Mouse (Mus musculus): ENCODE measurements around the gene Antxr1. TPM values are rescaled to one million over a fixed set of nuclear protein-coding genes. Genes with fewer than 3 reads are reported as not detected.
"Not testable (repeated sequence)": the region's sequence is repeated elsewhere in the genome, so short reads cannot be mapped to it uniquely, and the experiment has no call there.

The Antxr1 gene
- total RNA-seq, 2 experiments from 2014 or later: 10.1 to 11.8 TPM

DNA sequence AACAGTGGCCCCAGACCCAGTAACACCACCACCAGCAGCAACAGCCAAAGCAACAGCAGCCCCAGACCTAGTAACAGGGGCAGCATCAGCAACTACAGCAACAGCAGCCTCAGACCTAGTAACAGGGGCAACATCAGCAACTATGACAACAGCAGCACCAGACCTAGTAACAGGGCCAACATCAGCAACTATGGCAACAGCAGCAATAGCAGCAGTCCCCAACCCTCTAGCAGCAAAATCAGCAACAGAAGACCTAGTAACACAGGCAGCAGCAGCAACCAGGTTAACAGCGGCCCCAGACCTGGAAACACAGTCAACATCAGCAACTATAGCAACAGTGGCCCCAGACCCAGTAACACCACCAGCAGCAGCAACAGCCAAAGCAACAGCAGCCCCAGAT lies 224.1 kb downstream of the Antxr1 start:
- no peak for DNase-seq (ENCODE audit: extremely low spot score in 1 of 2, low spot score in 1 of 2)

DNA sequence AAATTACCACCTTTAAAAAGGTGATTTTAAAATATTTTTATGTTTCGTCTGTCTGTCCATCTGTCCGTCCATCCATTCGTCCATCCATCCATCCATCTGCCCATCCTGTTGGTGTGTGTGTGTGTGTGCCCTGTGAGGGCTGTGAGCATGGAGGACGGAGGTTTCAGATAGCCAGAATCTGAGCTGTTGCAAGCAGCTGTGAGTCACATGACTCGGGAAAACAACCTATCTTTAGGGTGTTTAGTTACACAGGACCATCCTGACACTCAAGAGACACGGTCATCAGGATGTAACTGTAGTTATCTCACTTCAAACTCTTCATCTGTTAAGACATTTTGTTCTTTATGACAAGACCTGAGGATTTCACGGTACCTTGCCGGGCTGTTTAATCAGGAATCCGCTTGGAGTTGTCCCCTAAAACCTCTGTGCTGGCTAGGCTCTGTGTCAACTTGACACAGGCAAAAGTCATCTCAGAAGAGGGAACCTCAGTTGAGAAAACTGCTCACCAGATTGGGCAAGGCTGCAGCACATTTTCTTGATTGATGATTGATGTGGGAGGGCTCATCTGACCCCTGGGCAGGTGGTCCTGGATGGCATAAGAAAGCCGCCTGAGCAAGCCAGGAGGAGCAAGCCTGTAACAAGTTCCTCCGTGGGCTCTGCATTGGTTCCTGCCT lies 231.4 kb downstream of the Antxr1 start, which contains the start of gene D6Ertd527e:
D6Ertd527e (plus strand) TSS at position 624 of the 674 bp plus-strand sequence.
- DNase-seq (ENCODE audit: extremely low spot score in 1 of 2, low spot score in 1 of 2): no peak

DNA sequence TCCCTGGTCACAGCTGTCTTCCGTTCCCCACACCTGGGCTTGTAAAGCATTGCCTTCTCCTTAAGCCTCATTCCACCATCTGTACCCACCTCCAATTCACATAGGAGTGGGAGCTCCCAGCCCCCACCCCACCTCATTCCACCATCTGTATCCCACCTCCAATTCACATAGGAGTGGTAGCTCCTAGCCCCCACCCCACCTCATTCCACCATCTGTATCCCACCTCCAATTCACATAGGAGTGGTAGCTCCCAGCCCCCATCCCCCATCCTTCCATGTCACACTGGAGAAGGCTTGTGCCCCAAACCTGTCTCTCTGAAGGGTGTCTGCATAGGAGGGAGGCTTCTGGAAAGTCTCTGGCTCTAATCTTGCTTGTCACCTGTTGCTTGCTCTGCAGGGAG lies 232.3 kb downstream of the Antxr1 start:
- no peak for DNase-seq (ENCODE audit: extremely low spot score in 1 of 2, low spot score in 1 of 2)

DNA sequence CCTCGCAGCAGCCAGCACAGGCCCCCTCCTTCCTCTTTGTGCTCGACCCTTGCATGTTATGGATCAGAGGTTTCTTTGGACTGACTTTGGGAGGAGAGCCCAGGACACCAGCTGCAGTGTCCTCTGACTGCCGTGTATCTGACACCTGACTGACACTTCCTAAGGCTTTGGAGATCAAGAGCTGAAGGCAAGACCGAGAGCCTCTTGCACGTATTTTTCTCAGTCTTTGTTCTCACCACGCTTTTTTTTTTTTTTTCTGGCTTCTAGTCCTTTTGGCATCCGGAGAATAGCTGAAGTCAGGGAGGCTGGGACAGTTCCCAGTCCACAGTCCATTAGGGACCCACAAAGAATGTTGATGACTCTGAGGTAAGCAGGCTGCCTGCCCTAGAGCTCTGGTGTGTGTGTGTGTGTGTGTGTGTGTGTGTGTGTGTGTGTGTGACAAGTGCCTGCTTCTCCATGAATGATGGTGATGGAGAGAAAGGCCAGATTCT lies 233.2 kb downstream of the Antxr1 start:
- no peak for DNase-seq (ENCODE audit: extremely low spot score in 1 of 2, low spot score in 1 of 2)

DNA sequence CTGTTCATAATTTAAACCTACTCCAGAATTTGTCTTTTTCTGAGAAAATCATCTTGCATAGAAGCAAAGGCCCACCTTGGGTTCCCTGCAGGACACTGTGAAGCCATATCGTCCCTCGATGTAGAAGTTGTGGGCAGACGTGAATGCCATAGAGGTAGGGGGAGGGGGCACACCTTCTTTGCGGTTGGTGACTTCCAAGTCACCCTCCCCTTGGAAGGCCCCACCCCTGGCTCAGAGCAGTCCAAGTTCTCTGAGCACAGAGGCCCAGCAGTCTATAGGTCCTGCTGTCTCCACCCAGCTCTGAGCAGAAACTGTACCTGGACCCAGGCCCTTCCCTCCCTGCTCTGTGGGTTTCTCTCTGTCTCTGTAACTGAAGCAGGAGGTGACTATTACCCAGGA lies 233.7 kb downstream of the Antxr1 start:
- no peak for DNase-seq (ENCODE audit: extremely low spot score in 1 of 2, low spot score in 1 of 2)

DNA sequence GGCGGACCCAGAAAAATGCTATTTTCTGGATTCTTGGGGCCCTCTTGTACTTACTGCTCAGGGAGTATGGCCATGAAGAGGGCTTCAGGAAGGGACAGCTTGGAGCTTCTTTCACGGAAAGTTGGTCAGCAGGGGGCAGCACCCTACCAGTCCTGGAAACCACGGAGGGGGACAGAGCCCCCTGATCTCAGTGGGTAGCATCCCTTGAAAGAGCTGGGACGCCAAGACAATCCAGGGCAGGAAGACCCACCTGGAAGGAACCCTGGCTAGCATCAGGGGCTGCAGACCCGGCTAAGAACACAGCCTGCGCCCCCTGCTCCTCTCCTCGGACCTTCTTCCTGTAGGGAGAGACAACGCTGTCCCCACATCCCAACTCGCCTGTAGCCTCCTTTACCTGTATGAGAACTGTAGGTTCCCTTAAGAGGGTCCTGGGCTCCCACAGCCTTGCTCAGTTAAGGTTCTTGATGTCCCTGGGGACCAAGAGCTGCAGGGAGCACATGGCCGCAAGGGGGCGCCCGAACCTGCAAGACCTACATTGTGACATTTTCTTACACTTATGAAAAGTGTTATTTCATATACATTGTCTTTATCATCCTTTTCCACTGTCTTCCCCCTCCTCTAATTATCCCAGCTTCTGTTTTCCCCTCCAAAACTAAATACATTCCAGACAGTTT lies 234.2 kb downstream of the Antxr1 start:
- peak; percentile 89 to 99 for DNase-seq (ENCODE audit: extremely low spot score in 1 of 2, low spot score in 1 of 2)

DNA sequence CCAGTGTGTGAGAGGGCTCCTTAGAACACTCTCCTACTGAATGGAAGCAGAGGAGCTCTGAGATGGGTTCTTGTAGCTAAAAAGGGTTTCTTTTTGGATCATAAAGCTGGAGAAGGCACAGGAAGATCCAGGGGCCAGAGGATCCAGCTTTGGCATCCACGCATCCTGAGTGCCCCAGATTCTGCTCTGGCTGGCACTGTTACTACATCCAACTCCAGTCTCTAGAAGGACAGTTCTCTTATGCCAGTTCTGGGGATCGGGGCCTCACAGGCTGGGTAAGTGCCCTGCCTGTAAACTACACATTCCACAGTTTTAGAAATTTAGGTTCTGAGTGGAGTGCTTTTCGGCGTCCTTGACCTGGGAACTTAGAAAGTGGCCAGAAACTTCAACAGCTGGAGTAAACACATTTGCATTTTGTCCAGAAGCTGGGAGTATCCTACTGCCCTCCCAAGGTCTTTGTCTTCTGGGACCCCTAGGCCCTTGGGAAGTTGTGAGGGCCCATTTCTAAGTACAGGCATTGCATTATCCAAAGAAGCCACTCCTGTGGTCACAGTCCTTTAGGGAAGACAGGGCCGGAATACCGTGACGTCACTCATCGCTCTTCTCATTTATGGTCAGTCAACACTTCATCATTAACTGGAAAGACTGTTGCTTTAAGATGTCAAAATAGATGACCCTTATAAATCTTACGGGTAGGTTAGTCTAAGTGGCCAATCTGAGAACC lies 235.2 kb downstream of the Antxr1 start:
- DNase-seq (ENCODE audit: extremely low spot score in 1 of 2, low spot score in 1 of 2): no peak

DNA sequence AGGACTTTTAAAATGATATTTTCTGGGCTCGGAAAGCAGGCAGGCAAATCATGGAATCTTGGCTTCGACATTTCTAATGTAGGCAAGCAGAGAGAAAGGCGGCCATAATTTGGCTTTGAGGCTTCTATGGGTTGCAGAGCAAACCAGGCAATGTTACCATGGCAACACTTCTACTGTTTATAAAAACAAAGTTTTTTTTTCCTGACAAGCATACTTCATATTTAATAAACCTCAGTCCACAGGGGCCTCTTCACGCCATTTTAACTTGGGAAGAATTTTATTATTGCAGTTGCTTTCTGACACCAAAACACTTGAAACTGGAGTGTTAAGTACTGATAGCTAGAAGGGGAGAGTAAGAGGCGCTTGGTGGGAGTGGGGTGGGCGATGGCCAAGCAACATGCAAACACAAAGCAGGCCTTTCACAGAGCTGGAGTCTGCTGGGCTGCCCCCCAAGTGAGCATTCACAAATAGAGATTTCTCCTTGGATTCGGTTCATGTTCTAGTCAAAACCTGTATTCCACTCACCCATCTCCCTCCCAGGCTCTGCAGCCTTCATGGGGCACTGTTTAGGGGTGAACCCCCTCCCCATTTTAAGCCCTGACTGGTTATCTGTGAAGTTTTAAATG lies 235.8 kb downstream of the Antxr1 start:
- no peak for DNase-seq (ENCODE audit: extremely low spot score in 1 of 2, low spot score in 1 of 2)

DNA sequence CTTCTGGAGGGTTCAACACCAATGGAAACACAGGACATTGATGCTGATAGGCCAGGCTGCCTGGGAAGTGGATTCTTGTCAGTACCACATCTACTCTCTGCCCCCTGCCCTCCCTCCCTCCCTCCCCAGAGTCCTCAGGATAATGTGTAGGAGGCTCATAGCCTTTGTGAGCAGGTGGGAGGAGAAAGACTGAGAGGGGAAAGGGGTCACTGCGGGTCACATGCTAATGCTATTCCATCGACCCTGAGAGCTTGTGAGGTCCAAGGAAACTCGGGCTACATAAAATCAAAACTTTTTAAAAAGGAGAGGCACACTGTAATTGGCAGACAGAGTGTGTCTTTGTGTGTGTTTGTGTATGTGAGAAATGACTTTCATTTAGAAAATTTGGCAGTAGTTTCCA lies 236.4 kb downstream of the Antxr1 start:
- no peak for DNase-seq (ENCODE audit: extremely low spot score in 1 of 2, low spot score in 1 of 2)

DNA sequence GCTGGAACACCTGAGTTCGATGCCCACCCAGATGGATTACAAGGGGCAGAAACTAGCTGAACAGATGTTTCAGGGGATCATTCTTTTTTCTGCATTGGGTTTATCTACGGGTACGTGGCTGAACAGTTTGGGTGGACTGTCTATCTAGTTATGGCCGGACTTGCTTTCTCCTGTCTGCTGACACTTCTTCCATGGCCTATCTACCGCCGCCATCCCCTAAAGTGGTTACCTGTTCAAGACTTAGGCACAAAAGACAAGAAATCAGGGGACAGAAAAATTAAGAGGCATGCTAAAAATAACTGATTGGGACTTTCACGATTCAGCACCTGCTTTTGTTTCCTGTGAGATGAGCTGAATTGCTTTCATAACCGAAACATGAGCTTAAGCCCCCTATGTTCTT lies 242.0 kb downstream of the Antxr1 start:
- DNase-seq (ENCODE audit: extremely low spot score in 1 of 2, low spot score in 1 of 2): not testable (repeated sequence)

DNA sequence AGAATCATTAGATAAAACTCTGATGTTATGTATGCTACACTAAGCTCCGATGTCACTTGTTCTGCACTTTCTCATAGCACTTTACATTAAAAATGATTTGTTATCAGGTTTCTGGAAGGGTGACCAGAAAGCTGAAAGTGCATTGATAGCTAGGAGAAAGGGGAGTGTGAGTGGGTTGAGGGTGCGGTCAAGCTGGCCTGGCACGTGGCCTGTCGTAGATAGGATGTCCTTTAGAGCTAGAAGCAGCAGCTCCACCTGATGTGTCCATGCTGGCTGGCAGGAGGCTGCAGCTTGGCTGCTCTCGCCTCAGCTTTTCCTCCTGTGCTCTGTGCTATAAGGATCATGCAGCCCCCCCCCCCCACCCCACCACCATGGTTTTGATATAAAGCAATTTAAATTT lies 243.1 kb downstream of the Antxr1 start:
- DNase-seq (ENCODE audit: extremely low spot score in 1 of 2, low spot score in 1 of 2): no peak

DNA sequence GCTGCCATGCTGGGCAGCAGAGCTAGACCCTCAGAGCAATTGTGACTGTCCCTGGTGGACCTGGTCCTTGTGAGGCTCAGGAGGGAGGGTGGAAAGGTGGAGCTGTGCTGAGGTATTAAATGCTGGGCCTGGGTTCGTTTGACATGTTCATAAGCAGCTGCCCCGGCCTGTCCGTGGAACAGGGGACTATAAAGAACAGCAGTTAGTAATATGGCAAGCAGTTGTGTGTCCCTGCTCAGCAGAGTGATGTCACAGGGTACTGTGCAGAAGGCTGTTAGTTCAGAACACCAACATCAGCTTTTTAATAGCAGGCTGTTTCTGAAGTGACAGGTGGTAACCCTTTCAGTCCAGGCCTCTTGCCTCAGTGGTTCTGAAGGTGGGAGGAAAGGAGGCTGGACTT lies 244.7 kb downstream of the Antxr1 start:
- no peak for DNase-seq (ENCODE audit: extremely low spot score in 1 of 2, low spot score in 1 of 2)

DNA sequence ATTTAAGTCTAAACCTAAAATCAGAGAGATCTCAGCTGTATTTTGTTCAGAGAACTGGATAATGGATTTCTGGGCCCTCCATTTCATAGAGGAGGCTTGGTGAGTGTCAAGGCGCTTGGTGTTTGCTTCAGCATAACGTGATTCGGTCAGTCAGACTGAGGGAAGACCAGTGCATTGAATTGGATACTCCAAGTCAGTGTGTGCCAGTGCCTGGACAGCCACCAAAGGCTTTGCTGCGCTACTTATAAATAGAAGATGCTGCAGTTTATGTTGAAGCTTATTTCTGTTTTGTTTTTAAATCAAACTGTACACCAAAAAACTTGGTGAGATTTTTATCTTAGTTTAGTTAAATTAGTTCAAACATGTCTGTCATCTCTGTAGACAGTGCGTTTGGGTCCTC lies 247.3 kb downstream of the Antxr1 start:
- DNase-seq (ENCODE audit: extremely low spot score in 1 of 2, low spot score in 1 of 2): no peak

DNA sequence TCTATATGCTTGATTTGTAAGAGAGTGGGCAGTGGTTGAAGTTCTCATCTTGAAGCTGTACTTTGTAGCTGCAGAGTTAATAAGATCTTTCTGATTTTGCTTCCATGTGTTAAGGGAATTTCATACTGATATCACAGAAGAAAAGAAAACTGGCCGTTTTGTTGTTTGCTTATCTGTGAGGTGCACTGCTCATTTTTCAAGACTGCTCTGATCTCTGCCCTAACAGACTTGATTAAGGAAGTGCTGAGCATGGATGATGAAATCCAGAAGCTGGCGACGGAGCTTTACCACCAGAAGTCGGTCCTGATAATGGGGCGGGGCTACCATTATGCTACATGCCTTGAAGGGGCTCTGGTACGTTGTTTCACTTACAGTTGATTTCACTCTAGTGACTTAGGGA lies 250.6 kb downstream of the Antxr1 start:
- DNase-seq (ENCODE audit: extremely low spot score in 1 of 2, low spot score in 1 of 2): no peak

Other genes starting within 250 kb of the Antxr1 start
- not detected for gene D6Ertd527e, start 231.1 kb downstream of the Antxr1 start, total RNA-seq (2021)
- gene Gkn1, start 15.1 kb upstream of the Antxr1 start, total RNA-seq (2021): not detected
- gene Gkn2, start 37.5 kb upstream of the Antxr1 start, total RNA-seq (2021): not detected
- gene Gkn3, start 53.1 kb upstream of the Antxr1 start, total RNA-seq (2021): 1 to 10 TPM; 2.5 to 3.6 TPM
- gene Bmp10, start 93.2 kb upstream of the Antxr1 start, total RNA-seq (2021): under 1 TPM in 1 of 2 experiments, not detected in 1; 0.05 TPM
- gene Arhgap25, start 197.4 kb upstream of the Antxr1 start, total RNA-seq (2021): 1 to 10 TPM; 2.8 to 3.3 TPM